Mouse (Mus musculus) right cerebral cortex, postnatal 4 days (tissue): ENCODE data around the gene Cyp2d11.
"Not testable (repeated sequence)": the region's sequence is repeated elsewhere in the genome, so short reads cannot be mapped to it uniquely, and the experiment has no call there.

Experiments
- DNase-seq: peaks from one replicate; pipeline ENCODE4 v3.0.0-alpha.2; 2022

The Cyp2d11 gene

DNA sequence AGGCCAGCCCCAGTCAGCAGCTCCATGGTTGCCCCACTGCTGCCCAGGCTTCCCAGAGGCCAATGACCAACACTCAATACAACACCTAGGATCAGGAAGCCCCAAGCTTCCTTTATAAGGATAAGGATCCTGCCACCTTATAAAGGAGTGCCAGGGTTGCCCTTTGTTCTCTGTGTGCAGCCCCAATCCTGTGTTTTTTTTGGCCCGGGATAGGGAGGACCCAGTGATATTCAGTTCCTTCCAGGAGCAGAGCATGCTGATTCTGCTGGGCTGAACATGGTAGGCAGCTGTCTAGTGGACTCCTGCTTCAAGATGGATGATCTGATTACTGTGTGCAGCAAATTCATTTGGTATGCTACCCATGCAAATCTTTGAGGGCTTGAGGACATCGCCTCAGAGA, at the start of gene Cyp2d11:
TSS of gene Cyp2d11 (minus strand) at position 101 of the 400 bp plus-strand sequence.
- not testable (repeated sequence) for DNase-seq

- no peak for DNase-seq
Measured at GRCm38 (mm10) chr15:82437975-82438617, 44.3 kb upstream of the Cyp2d11 start.

DNA sequence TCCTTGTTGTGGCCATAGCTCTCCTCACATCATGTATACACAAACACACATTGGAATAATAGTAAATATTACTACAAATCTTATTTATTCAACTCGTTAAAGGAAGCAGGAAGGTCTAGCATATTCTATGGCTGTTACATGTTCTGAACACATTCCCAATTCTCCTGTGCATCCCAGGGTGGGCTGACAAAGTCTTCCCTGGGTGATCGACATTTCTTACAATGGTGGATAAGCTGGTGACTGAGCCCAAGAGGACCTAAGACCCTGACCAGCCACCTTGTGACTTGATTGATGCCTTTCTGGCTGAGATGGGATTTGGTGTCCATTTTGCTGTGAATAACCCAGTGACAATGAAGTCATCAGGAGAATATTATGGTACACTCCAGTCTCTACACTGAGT, 41.8 kb upstream of the Cyp2d11 start:
- no peak for DNase-seq

GRCm38 (mm10) chr15:82435011-82435410, 41.2 kb upstream of the Cyp2d11 start:
- DNase-seq, result no peak

GRCm38 (mm10) chr15:82434541-82434940, 40.7 kb upstream of the Cyp2d11 start:
- DNase-seq, result no peak

GRCm38 (mm10) chr15:82433621-82434020, 39.8 kb upstream of the Cyp2d11 start:
- no peak for DNase-seq

- no peak for DNase-seq
Measured at GRCm38 (mm10) chr15:82433137-82433536, 39.3 kb upstream of the Cyp2d11 start, which contains the start of gene Cyp2d9. Cyp2d9 (plus strand) TSS chr15:82433437.

DNA sequence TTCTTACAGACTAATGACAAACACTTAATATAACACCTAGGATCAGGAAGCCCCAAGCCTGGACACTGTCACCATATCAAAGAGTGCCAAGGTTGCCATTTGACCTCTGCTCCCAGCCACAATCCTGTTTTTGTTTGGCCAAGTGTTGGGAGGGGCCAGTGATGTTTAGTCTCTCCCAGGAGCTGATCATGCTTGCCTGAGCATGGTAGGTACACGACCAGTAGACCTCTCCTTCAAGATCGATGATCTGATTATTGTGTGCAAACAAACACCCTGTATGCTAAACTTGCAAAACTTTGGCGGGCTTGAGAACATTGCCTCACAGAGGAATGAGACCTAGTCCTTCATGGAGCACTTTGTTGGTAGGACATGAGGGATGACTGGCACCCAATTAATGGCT, 29.6 kb upstream of the Cyp2d11 start:
- DNase-seq, result no peak

DNA sequence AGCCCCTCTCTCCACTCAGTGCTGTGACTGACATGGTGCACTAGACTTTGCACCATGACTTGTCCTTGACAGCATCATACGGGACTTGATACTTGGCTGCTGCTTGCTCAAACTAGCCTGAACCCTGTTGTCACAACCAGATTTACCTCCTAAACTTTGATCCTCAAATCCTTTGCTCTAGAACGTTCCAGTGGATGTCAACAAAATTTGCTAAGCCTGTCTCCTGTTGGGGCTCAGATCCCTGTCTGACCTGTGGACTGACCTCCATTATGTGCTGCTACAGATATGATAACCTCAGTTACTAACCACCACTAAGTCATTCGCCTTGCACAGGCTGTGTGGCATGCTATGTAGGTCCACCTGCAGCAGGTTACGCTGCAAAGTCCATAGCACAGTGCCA, 29.1 kb upstream of the Cyp2d11 start:
- DNase-seq, result no peak

- no peak for DNase-seq
Measured at GRCm38 (mm10) chr15:82418616-82419015, 24.8 kb upstream of the Cyp2d11 start.

- peak; percentile 72 for DNase-seq
Measured at GRCm38 (mm10) chr15:82416797-82417789, 23.3 kb upstream of the Cyp2d11 start.

DNA sequence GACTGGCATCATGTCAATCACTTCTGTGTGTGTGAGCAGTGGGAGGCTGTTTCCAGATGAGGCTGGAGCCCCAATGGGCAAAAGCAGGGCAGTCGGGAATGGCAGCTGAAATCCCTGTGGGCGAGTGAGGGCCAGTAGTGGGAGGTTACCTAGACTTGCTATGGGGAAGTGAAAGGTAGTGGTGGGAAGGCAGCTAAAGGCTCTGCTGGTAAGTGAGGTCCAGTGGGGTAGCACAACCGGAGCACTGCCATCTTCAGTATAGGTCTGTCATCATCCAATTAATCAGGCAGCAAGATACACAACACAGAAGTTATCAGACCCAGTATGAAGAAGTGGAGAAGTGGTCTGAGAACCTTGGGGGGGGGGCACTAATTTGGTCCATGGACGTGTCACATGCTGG, 13.7 kb upstream of the Cyp2d11 start:
- no peak for DNase-seq

DNA sequence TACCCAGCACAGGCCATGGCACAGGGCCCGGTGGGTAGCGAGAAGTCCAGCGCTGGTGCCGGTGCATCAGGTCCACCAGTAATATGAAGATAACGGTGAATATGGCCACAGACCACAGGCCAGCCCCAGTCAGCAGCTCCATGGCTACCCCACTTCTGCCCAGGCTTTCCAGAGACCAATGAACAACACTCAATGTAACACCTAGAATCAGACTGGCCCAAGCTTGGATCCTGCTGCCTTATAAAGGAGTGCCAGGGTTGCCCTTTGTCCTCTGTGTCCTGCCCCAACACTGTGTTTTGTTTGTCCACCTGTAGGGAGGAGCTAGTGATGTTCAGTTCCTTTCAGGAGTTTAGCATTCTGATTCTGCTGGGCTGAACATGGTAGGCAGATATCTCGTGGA, 13.2 kb upstream of the Cyp2d11 start, which contains the start of gene Cyp2d10:
TSS of gene Cyp2d10 (minus strand) at position 215 of the 400 bp plus-strand sequence.
- DNase-seq, result no peak

DNA sequence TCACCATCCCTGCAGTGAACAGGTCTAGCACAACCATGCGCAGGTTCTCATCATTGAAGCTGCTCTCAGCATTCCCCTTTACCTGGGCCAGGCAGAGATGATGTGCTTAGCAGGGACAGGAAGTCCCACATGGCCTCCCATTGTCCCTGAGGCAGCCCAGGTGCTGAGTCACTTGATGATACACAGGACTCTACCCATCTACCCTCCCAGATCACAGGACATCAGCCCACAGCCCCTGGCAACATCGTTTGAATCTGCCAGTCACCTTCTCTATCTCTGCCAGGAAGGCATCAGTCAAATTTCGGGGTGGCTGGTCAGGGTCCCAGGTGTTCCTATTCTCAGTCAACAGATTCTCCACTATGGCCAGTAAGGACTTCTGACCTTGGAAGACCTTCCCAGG, 10.3 kb upstream of the Cyp2d11 start:
- no peak for DNase-seq

- no peak for DNase-seq
Measured at GRCm38 (mm10) chr15:82403606-82404005, 9.8 kb upstream of the Cyp2d11 start.

GRCm38 (mm10) chr15:82402741-82403140, 8.9 kb upstream of the Cyp2d11 start:
- no peak for DNase-seq

DNA sequence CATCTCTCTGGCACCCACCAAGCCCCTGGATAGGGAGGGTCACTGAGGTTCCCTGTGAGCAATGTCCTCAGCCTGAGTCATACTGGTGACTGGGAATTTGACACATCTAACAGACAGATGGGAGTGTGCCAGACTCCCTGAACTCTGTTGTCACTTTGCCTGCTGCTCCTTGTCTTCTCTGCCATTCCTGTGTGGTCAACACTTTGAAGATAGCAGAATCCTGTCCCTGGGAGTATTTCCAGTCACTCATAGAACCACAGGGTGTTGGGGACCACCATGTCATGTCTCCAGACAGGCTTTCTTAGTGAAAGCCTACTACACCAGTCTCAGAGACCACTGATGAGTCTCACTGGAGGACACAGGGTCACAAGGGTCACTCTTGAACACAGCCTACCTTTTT, 8.3 kb upstream of the Cyp2d11 start:
- no peak for DNase-seq

DNA sequence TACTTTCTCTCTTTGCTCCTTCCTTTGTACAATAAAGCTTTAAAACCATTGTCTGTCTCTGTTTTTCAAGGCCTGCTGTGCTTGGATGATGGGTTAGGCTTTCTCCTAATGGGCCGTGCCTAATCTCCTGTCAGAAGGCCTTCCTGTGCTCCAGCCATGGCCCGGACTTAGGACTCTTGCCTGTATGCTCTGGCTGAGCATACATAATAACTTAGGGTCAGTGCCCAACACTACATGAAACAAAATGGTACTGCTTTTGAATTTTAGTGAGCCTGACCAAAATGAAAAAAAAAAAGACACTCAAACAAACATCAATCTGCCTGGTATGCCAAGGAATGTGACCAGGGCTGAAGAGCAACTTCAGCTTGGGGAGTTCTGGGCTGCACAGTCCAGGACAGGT, 7.7 kb upstream of the Cyp2d11 start:
- no peak for DNase-seq

DNA sequence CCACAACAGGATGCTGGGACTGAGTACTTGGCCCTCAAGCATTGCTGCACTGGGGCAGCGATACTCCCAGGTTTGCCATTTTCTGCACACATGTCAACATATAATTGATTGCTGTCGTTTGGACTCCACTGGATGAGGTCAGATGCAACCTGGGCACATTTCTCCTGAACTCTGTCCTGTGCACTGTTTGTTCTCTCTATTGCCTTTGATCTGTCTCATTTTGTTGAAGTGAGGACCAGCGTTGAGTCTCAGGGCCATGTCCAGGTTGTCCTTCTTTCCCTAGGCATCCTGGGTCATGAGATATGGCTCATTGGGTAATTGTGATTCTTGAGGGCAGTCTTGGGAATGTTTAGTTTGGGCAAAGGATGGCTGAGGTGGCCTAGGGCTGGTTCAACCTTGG, 2.1 kb upstream of the Cyp2d11 start:
- DNase-seq, result not testable (repeated sequence)

DNA sequence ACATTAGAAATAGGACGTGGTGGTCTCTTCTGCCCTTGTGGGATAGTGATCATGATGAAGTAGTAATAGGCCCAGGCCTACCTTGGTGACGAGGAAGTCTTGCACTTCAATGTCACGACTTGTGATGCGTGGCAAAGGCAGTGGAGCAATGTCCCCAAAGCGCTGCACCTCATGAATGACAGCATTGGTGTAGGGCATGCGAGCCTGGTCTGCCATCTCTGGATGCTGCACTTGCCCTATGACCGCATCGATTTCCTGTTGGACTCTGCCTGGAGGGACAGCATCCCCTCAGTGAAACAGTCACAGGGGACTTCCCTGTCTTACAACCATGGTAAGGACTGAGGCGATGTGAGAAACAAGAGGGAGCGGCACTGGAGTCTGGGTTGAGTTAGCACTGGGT, 3.9 kb downstream of the Cyp2d11 start:
- DNase-seq, result not testable (repeated sequence)

- no peak for DNase-seq
Measured at GRCm38 (mm10) chr15:82385729-82386128, 8.1 kb downstream of the Cyp2d11 start.

DNA sequence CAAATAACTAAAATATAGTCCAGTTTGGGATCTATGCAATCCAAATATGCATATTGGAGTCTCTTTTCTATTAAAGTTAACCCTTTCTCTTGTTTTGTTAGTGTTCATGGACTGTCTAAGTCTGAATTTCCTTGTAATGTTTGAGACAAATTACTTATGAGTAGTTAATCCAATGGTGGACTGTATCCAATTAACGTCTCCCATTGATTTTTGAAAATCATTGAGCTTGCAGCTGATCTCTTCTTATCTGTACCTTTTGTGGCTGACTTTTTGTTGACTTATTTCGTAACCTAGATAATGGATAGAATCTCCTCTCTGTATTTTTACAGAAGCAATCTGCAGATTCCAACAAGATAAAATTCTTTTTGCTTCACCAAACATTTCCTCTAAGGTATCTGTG, 11.4 kb downstream of the Cyp2d11 start:
- DNase-seq, result no peak

GRCm38 (mm10) chr15:82380714-82381062, 13.1 kb downstream of the Cyp2d11 start:
- no peak for DNase-seq
